Mouse (Mus musculus) neural tube, embryonic 13.5 days (tissue): ENCODE measurements at regions not wholly inside any gene's neighbourhood (a gene's known extent, or its start where the extent isn't known, plus 50 kb on each side); places are given as distances from the start of the nearest gene placed in this dataset.
"Not testable (repeated sequence)": the region's sequence is repeated elsewhere in the genome, so short reads cannot be mapped to it uniquely, and the experiment has no call there.

Source experiments
- ATAC-seq: fragments of 200-750 bp; cut with Nextera tagmentation; 2 replicates; pipeline ENCODE4 v1.8.0; 2017; ENCODE audit warnings: low read depth, mild to moderate bottlenecking, moderate TSS enrichment, moderate library complexity
- H3K27ac ChIP-seq: fragments of 300-500 bp; sonication (generic); replicated peaks from 2 replicates; pipeline ENCODE4 v1.5.1; 2015; ENCODE audit warnings: moderate library complexity, mild to moderate bottlenecking, inconsistent platforms
- H3K27me3 ChIP-seq: fragments of 300-500 bp; sonication (generic); 2 replicates; pipeline ENCODE4 v1.6.1; 2015; ENCODE audit warnings: mild to moderate bottlenecking, inconsistent platforms
- H3K36me3 ChIP-seq: fragments of 300-500 bp; sonication (generic); 2 replicates; pipeline ENCODE4 v1.6.1; 2015; ENCODE audit warnings: mild to moderate bottlenecking, inconsistent platforms
- H3K4me1 ChIP-seq: fragments of 300-500 bp; sonication (generic); replicated peaks from 2 replicates; pipeline ENCODE4 v1.6.1; 2015; ENCODE audit warnings: inconsistent platforms
- H3K4me2 ChIP-seq: fragments of 300-500 bp; sonication (generic); 2 replicates; pipeline ENCODE4 v1.6.1; 2015; ENCODE audit warnings: inconsistent platforms, mild to moderate bottlenecking, moderate library complexity
- H3K4me3 ChIP-seq: fragments of 300-500 bp; sonication (generic); 2 replicates; pipeline ENCODE4 v1.5.1; 2015; ENCODE audit warnings: mild to moderate bottlenecking, inconsistent platforms
- H3K9ac ChIP-seq: fragments of 300-500 bp; sonication (generic); 2 replicates; pipeline ENCODE4 v1.6.1; 2015; ENCODE audit warnings: moderate library complexity, mild to moderate bottlenecking, inconsistent platforms
- H3K9me3 ChIP-seq: fragments of 300-500 bp; sonication (generic); 2 replicates; pipeline ENCODE4 v1.6.1; 2016; ENCODE audit warnings: inconsistent platforms
- WGBS: fragments of 180-500 bp; shearing (Covaris S2); methylation state at CpG from one replicate; pipeline ENCODE4 v1.1.7; 2015; 5-methylcytosine and 5-hydroxymethylcytosine counted together

DNA sequence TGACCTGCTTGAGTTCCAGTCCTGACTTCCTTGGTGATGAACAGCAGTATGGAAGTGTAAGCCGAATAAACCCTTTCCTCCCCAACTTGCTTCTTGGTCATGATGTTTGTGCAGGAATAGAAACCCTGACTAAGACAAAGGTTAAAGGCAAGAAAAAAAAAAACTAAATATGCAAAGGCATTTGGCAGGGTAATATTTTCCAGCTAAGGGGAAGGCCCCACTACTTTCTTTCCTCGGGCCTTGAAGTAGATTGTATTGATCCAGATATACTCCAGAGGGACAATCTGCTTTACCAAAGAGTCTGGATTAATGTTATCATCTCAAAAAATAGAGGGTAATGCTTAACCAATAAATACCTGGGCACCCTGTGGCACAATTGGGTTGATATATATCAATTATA, 155.4 kb upstream of the Kit start:
- not testable (repeated sequence) for H3K9ac ChIP-seq, H3K4me3 ChIP-seq, H3K4me1 ChIP-seq, H3K4me2 ChIP-seq, ATAC-seq, H3K36me3 ChIP-seq, H3K27me3 ChIP-seq, H3K27ac ChIP-seq
- 0 out of 2 replicates have a peak, but pooled peaks cover 13% of the 10 kb centered on the region for H3K9me3 ChIP-seq
- 91% methylated on average over 2 of the region's 2 CpGs for WGBS

DNA sequence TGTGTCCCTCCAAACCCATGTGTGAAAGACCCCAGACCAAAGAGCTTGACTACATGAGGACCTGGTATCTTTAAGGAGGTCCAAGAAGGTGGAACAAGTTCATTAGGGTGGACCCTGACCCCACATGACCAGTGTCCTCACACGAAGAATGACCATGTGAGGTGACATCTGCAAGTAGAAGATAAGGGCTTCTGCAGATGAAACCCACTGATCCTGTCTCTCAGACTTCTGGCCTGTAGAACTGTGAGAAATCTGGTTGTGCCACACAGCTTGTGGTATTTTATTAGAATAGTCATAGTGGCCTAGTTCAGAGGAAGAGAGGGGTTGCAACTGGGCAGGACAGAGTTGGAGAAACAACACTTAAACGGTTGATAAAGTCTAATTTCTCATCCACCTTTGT, 141.8 kb upstream of the Kit start:
- 85% methylated on average over 2 of the region's 2 CpGs for WGBS
- H3K27me3 ChIP-seq, result no peaks in the 10 kb centered on the region
- H3K4me3 ChIP-seq, result no peak overlapping the region
- peaks cover 10% of the 10 kb centered on the region for H3K4me1 ChIP-seq
- no peaks in the 10 kb centered on the region for H3K9me3 ChIP-seq
- H3K27ac ChIP-seq, result no peak overlapping the region
- H3K4me2 ChIP-seq, result no peak overlapping the region
- no peak for ATAC-seq
- no peaks in the 10 kb centered on the region for H3K36me3 ChIP-seq
- no peak overlapping the region for H3K9ac ChIP-seq

DNA sequence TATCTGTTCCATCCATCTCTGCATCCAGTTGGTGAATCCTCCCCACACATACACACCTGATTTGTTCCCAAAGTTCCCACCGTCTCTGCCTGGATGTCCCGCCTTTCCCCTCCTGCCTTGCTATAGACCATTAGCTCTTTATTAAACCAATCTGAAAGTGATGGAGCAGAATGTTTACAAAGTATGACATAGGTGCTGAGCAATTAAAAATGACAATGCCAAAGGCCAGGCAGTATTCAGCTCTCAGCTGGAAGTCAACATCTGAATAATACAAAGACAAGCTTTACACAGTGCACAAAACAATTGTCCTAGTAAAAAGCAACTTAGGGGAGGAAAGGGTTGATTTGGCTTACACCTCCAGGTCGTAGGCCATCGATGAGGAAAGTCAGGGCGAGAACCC, 136.8 kb upstream of the Kit start:
- Histone ChIP-seq H3K4me1 (peaks cover 5% of the 10 kb centered on the region), H3K9ac (no peak overlapping the region), H3K27ac (no peak overlapping the region), H3K4me2 (no peak overlapping the region), H3K36me3 (no peaks in the 10 kb centered on the region), H3K9me3 (no peaks in the 10 kb centered on the region), H3K4me3 (no peak overlapping the region), H3K27me3 (no peaks in the 10 kb centered on the region)
- ATAC-seq, result no peak
- 78% methylated on average over 5 of the region's 5 CpGs for WGBS

DNA sequence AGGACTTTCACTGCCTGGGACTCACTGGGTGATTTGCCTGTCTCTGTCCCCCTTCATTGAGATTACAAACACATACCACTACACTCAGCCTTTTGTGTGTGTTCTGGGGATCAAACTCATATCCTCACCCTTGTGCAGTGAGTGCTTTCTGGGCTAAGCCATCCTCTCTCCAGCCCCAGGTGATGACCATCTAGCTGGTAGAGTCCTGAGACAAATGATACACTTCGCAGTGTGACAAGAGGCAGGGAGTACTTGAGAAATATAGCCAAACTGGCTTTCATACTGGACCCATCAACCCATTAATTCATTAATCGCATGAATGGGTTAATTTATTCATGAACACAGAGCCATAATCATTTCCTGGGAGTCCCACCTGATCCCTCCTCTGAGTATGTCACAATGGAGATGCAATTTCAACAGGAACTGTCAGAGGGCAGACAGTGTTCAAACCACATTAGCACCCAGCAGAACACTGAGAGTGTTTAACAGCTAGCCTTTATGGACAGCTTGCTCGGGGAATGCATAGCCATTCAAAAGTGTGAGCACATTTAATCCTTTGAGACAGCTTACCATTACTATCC, 130.6 kb upstream of the Kit start:
- Histone ChIP-seq H3K27ac (0 out of 2 replicates have a peak overlapping the region, but pooled peaks have one; percentile 33), H3K27me3 (no peaks in the 10 kb centered on the region), H3K36me3 (no peaks in the 10 kb centered on the region), H3K4me2 (no peak overlapping the region), H3K9ac (no peak overlapping the region), H3K4me3 (no peak overlapping the region), H3K9me3 (no peaks in the 10 kb centered on the region), H3K4me1 (peaks cover 32% of the 10 kb centered on the region)
- ATAC-seq, result peak; percentile 75; the same call in 1 of the 2 replicates
- WGBS, result 30% methylated on average over 3 of the region's 3 CpGs

DNA sequence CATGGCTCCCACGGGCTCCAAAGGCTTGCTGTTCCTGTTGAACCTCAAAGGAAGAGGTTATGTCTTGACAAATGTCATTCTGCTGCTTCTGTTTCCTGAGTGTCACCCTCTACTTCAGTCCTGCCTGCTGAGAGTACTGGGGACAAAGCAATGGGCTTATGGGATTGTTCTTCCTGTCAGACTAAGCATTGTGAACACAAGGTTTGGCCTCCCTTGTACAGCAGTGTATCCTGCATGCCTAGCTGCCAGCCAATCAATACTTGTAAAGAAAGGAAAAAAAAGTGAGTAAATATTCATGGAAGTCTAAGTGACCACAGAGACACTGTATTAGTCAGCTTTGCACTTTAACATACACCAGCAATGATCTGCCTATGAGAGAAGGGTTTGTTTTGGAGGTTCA, 128.3 kb upstream of the Kit start:
- peaks cover 45% of the 10 kb centered on the region for H3K4me1 ChIP-seq
- no peak overlapping the region for H3K27ac ChIP-seq
- H3K4me2 ChIP-seq, result no peak overlapping the region
- 100% methylated on average over 1 of the region's 1 CpGs for WGBS
- no peaks in the 10 kb centered on the region for H3K27me3 ChIP-seq
- H3K9me3 ChIP-seq, result no peaks in the 10 kb centered on the region
- H3K36me3 ChIP-seq, result no peaks in the 10 kb centered on the region
- ATAC-seq, result no peak
- H3K9ac ChIP-seq, result no peak overlapping the region
- H3K4me3 ChIP-seq, result no peak overlapping the region

DNA sequence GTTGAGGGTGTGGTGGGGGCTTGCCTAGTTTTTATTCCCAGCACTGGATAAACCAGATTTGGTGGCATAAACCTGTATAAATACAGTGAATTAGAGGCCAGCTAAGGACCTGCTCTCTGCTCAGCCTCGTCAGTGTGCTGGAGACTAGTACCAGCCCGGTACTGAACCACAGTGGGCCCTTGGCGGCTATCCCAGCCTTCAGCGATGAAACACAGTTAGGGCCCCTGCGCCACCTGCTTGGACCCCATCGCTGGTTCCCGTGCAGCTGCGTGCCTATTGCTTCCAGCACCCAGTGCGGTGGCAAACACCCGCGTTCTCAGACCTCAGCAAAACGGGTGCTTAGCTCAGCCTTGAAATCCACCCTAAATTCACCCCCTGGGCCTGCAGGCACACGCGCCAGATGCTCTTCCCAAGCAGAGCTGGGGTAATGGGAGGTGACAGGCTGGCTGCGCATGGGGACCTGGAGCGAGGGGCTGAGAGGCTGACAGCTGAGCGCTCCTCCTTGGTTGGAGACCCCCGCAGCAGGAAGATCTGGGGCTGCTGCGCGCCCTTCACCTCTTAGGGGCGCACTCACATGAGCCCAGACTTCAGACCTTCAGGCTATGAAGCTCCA, 124.7 kb upstream of the Kit start:
- H3K4me2 ChIP-seq, result peak overlapping the region; percentile 13; the same call in 1 of the 2 replicates
- peak; percentile 66 for ATAC-seq
- peak overlapping the region; percentile 20 for H3K27ac ChIP-seq

DNA sequence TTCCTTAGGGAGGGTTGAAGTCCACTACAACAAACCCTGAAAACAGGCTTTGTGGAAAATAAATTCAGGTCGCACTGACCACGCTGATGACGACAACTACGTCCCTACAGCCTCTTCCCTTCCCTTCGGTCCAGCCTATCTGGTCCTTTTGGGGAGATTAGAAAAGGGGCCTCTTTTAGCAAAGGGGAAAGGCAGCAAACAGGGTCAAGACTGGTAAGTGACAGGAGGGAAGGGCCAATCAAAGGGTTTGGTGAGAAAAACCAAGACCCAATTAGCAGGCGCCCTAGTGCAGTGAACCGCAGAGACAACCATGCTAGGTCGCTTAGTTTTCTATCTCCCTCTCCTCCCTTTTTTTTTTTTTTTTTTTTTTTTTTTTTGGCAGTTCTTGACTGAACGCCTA, 124.2 kb upstream of the Kit start:
- Histone ChIP-seq H3K4me1 (peaks cover 47% of the 10 kb centered on the region), H3K27me3 (no peaks in the 10 kb centered on the region), H3K4me3 (no peak overlapping the region), H3K9me3 (no peaks in the 10 kb centered on the region), H3K36me3 (no peaks in the 10 kb centered on the region), H3K4me2 (no peak overlapping the region), H3K9ac (no peak overlapping the region), H3K27ac (peak overlapping the region; percentile 20; the same call in 1 of the 2 replicates)
- ATAC-seq, result no peak
- WGBS, result 67% methylated on average over 9 of the region's 9 CpGs

More for the DNA sequence above, 124.7 kb upstream of the Kit start:
- WGBS, result 37% methylated on average over 21 of the region's 21 CpGs
- Histone ChIP-seq H3K9me3 (no peaks in the 10 kb centered on the region), H3K27me3 (no peaks in the 10 kb centered on the region), H3K4me3 (no peak overlapping the region), H3K4me1 (peaks cover 43% of the 10 kb centered on the region), H3K9ac (no peak overlapping the region), H3K36me3 (no peaks in the 10 kb centered on the region)

DNA sequence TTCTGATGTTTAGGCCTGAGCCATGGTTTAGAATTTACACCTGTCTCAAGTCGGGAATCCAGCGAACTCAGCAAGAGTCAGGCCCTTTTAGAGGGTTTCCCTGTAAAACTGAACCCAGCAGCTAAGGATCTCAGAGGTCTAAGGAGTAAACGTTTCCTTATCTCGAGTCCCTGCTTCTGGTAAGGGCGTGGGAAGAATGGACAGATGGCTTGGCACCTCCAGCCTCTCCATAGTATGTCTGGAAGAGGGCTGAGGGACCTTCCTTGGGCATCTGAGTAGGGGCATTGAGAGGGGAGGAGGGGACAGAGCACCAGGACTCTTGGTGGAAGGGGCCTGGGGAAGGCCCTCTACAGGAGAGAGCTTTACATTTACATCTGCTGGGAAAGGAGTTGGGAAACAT, 123.6 kb upstream of the Kit start:
- 62% methylated on average over 5 of the region's 5 CpGs for WGBS
- no peak for ATAC-seq
- Histone ChIP-seq H3K9ac (no peak overlapping the region), H3K27me3 (no peaks in the 10 kb centered on the region), H3K9me3 (no peaks in the 10 kb centered on the region), H3K4me1 (peaks cover 47% of the 10 kb centered on the region), H3K27ac (no peak overlapping the region), H3K4me3 (no peak overlapping the region), H3K36me3 (no peaks in the 10 kb centered on the region), H3K4me2 (no peak overlapping the region)

DNA sequence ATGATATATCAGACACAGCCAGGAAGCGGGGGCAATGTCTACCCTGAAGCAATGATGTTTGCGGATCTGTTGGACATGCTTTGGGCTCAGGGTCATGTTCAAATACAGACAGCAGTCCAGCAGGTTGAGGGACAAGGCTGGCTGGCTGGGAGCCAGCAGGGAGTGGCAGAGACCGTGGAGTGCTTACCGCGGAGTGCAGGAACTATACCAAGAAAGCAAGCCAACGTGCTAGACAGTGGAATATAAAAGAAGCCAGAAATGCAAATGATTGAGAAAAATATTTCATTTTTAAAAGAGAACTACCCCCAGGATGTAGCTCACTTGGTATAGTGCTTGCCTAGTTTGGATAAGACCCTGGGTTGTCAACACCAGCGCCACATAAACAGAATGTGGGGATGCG, 123.0 kb upstream of the Kit start:
- H3K9ac ChIP-seq, result no peak overlapping the region
- WGBS, result 79% methylated on average over 8 of the region's 8 CpGs
- H3K4me2 ChIP-seq, result no peak overlapping the region
- no peak for ATAC-seq
- no peak overlapping the region for H3K4me3 ChIP-seq
- no peaks in the 10 kb centered on the region for H3K36me3 ChIP-seq
- peaks cover 47% of the 10 kb centered on the region for H3K4me1 ChIP-seq
- no peak overlapping the region for H3K27ac ChIP-seq
- H3K9me3 ChIP-seq, result no peaks in the 10 kb centered on the region
- no peaks in the 10 kb centered on the region for H3K27me3 ChIP-seq

DNA sequence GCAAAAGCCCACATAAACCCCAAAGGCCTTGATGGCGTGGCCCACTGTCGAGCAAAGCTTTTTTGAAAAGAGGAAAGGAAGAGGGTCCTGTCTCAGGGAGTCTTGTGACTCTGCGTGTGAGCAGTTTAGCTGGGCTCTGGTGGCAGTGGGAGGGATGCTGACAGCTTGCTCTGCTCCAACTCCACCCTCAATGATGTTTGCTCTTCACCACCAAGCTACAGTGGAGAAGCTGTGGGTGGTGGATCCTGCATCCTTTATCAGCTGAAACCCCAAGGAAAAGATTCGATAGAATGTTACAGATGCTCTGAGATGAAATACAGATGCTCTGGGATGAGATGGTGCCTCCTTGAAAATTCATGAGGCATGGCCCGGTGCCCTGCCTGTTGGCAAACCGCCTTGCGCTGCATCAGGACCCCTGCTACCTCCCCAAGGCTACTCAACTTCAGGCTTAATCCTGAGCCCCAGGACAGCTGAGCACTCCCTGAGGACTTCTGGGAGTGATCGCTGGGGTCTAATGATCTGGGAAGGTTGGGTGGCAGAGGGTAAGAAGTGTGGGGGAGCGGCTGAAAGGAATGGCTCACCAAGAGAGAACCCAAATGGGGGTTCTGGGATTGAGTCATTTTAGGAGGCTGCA, 120.8 kb upstream of the Kit start:
- peak; percentile 64 for ATAC-seq
- H3K36me3 ChIP-seq, result no peaks in the 10 kb centered on the region
- peaks cover 37% of the 10 kb centered on the region for H3K4me1 ChIP-seq
- WGBS, result 53% methylated on average over 9 of the region's 9 CpGs
- H3K4me2 ChIP-seq, result no peak overlapping the region
- H3K27ac ChIP-seq, result peak overlapping the region; percentile 34; the same call in 1 of the 2 replicates
- H3K9me3 ChIP-seq, result no peaks in the 10 kb centered on the region
- no peaks in the 10 kb centered on the region for H3K27me3 ChIP-seq
- no peak overlapping the region for H3K9ac ChIP-seq
- no peak overlapping the region for H3K4me3 ChIP-seq

DNA sequence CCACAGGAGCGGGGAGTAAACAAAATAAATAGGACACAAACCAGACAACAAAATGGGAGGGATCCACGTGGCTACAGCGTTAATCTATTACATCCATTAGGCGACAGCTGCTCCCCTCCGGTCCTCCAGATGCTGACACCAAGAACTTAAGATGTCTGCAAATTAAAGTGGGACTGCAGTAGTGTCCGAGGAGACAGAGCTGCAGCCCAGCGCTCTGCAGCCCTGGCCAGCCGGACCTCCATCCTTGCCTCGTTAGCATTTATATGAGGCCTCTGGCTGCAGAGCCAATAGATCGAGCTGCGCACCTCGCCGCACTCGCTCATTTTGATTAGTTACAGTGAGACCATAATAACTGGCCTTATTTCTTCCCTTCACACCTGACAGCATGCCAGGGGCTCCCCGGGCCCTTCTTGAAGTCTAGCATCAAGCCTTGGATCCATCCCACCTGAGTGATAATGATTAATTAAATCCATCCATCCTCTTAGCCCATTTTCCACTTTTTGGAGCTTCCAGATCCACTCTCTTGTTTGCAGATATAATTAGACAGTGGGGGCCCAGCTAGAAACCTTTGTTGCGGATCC, 119.7 kb upstream of the Kit start:
- WGBS, result 37% methylated on average over 16 of the region's 16 CpGs
- Histone ChIP-seq H3K9ac (no peak overlapping the region), H3K4me3 (no peak overlapping the region), H3K27ac (peak overlapping the region; percentile 34), H3K9me3 (no peaks in the 10 kb centered on the region), H3K36me3 (no peaks in the 10 kb centered on the region), H3K4me2 (0 out of 2 replicates have a peak overlapping the region, but pooled peaks have one; percentile 8), H3K27me3 (no peaks in the 10 kb centered on the region), H3K4me1 (peaks cover 32% of the 10 kb centered on the region)
- peak; percentile 52; the same call in 1 of the 2 replicates for ATAC-seq

DNA sequence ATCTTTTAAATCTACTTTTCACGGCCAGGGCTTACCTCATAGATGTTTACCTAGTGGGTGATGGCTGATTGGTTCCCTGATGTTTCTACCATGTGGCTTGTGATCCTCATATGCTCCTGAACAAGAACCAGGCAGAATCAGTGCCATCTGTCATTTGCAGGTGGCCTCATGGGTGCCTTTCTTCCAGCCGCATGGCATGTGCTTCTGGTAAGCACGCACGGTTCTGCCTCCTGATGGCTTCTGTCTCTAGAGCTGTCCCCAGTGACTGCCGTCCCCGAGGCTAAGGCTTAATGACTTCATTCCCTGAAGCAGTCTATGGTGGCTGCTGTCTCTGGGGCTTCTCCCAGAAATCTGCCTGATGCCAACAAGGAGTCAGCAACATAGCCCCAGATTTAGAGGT, 117.3 kb upstream of the Kit start:
- ATAC-seq, result no peak
- Histone ChIP-seq H3K4me3 (no peak overlapping the region), H3K4me2 (no peak overlapping the region), H3K36me3 (no peaks in the 10 kb centered on the region), H3K4me1 (peaks cover 19% of the 10 kb centered on the region), H3K9me3 (no peaks in the 10 kb centered on the region), H3K27me3 (no peaks in the 10 kb centered on the region), H3K9ac (no peak overlapping the region), H3K27ac (no peak overlapping the region)
- WGBS, result 62% methylated on average over 6 of the region's 6 CpGs
